Mouse (Mus musculus): ENCODE measurements at regions not wholly inside any gene's neighbourhood (a gene's known extent, or its start where the extent isn't known, plus 50 kb on each side); places are given as distances from the start of the nearest gene placed in this dataset.

GRCm38 (mm10) chr6:20555320-20555883 is 659.9 kb upstream of the Kcnd2 start:
- H3K9me3 ChIP-seq (ENCODE audit: low read length) = no peaks in the 10 kb centered on the region
- no peak for ATAC-seq (ENCODE audit: low FRiP score)
- H3K9ac ChIP-seq (replicated peaks; ENCODE audit: low read length, poor library complexity, severe bottlenecking) = no peak overlapping the region
- peak; percentile 15 for DNase-seq (ENCODE audit: low spot score)
- H3K4me2 ChIP-seq (ENCODE audit: low read depth, low read length, poor library complexity, severe bottlenecking) = no peak overlapping the region
- no peaks in the 10 kb centered on the region for H3K36me3 ChIP-seq (ENCODE audit: insufficient read depth, low read length)
- TF ChIP-seq CTCF (IDR thresholded peaks at IDR 0.05) = no peak
- H3K4me3 ChIP-seq (ENCODE audit: low read depth, low read length) = no peak overlapping the region
- no peaks in the 10 kb centered on the region for H3K27me3 ChIP-seq (ENCODE audit: insufficient read depth, low read length)
- no peak overlapping the region for H3K27ac ChIP-seq (ENCODE audit: low read depth, low read length)
- WGBS = 78% methylated on average over 2 of the region's 2 CpGs
- H3K4me1 ChIP-seq (ENCODE audit: insufficient read depth, low read length) = no peaks in the 10 kb centered on the region

- H3K27me3 ChIP-seq (ENCODE audit: insufficient read depth, low read length) = no peaks in the 10 kb centered on the region
- H3K4me2 ChIP-seq (ENCODE audit: low read depth, low read length, poor library complexity, severe bottlenecking) = no peak overlapping the region
- H3K9ac ChIP-seq (replicated peaks; ENCODE audit: low read length, poor library complexity, severe bottlenecking) = no peak overlapping the region
- no peak overlapping the region for H3K27ac ChIP-seq (ENCODE audit: low read depth, low read length)
- no peaks in the 10 kb centered on the region for H3K4me1 ChIP-seq (ENCODE audit: insufficient read depth, low read length)
- no peaks in the 10 kb centered on the region for H3K9me3 ChIP-seq (ENCODE audit: low read length)
- H3K4me3 ChIP-seq (ENCODE audit: low read depth, low read length) = no peak overlapping the region
- TF ChIP-seq CTCF (IDR thresholded peaks at IDR 0.05) = no peak
- H3K36me3 ChIP-seq (ENCODE audit: insufficient read depth, low read length) = no peaks in the 10 kb centered on the region
- DNase-seq (ENCODE audit: low spot score) (no peak), ATAC-seq (ENCODE audit: low FRiP score) (no peak)
- WGBS = 73% methylated on average over 2 of the region's 2 CpGs
These were observed 642.7 kb upstream of the Kcnd2 start for GRCm38 (mm10) chr6:20572621-20573020.

DNA sequence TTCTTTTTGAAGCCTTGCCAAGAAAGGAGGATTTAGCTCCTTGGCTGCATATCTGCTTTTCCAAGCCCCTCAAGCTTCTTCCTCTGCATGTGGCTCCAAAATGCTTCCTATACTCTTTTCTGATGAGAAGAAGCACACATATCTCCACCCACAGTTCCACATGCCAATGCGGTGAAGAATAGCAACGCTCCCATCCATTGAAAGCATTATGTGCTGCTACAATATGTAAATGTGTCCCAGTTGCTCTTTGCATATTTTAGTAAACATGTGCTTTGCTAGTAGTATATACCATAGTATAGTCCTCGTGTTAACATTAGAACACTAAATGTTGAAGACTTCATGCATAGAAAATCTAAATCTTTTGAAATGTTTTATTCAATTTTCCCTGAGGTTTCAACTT is 640.6 kb upstream of the Kcnd2 start:
- H3K4me1 ChIP-seq (ENCODE audit: insufficient read depth, low read length) = no peaks in the 10 kb centered on the region
- no peak overlapping the region for H3K4me2 ChIP-seq (ENCODE audit: low read depth, low read length, poor library complexity, severe bottlenecking)
- H3K27ac ChIP-seq (ENCODE audit: low read depth, low read length) = no peak overlapping the region
- no peak for DNase-seq (ENCODE audit: low spot score)
- no peak overlapping the region for H3K4me3 ChIP-seq (ENCODE audit: low read depth, low read length)
- H3K9ac ChIP-seq (replicated peaks; ENCODE audit: low read length, poor library complexity, severe bottlenecking) = no peak overlapping the region
- no peaks in the 10 kb centered on the region for H3K27me3 ChIP-seq (ENCODE audit: insufficient read depth, low read length)
- H3K36me3 ChIP-seq (ENCODE audit: insufficient read depth, low read length) = no peaks in the 10 kb centered on the region
- ATAC-seq (ENCODE audit: low FRiP score) = no peak
- no peak for TF ChIP-seq CTCF (IDR thresholded peaks at IDR 0.05)
- WGBS = 82% methylated on average over 3 of the region's 3 CpGs
- H3K9me3 ChIP-seq (ENCODE audit: low read length) = no peaks in the 10 kb centered on the region

GRCm38 (mm10) chr6:20598783-20599182 is 616.5 kb upstream of the Kcnd2 start:
- no peak overlapping the region for H3K4me3 ChIP-seq (ENCODE audit: low read depth, low read length)
- H3K4me1 ChIP-seq (ENCODE audit: insufficient read depth, low read length) = no peaks in the 10 kb centered on the region
- no peak overlapping the region for H3K9ac ChIP-seq (replicated peaks; ENCODE audit: low read length, poor library complexity, severe bottlenecking)
- TF ChIP-seq CTCF (IDR thresholded peaks at IDR 0.05) = no peak
- H3K36me3 ChIP-seq (ENCODE audit: insufficient read depth, low read length) = no peaks in the 10 kb centered on the region
- H3K27me3 ChIP-seq (ENCODE audit: insufficient read depth, low read length) = no peaks in the 10 kb centered on the region
- WGBS = 47% methylated on average over 1 of the region's 1 CpGs
- no peak overlapping the region for H3K4me2 ChIP-seq (ENCODE audit: low read depth, low read length, poor library complexity, severe bottlenecking)
- no peak for DNase-seq (ENCODE audit: low spot score)
- no peak for ATAC-seq (ENCODE audit: low FRiP score)
- H3K27ac ChIP-seq (ENCODE audit: low read depth, low read length) = no peak overlapping the region
- H3K9me3 ChIP-seq (ENCODE audit: low read length) = no peaks in the 10 kb centered on the region

DNA sequence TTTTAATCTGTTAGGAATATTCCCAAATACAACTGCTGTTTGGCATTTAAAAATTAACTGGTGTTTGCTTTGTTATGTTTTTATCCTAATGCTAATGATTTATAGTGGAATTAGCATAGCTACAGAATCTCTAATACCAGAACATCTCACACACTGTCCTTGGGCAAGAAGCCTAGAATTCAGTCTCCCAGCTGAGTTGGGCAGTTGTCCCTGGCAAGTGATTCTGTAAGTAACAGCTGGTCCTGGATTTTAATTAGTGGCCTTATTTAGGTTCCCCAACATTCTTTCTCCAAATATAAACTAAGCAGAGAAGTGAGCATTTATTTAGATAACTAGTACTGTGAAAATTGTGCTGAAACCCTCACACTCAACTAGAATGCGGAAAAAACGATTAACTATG is 611.1 kb upstream of the Kcnd2 start:
- peak; percentile 34; the same call in 1 of the 2 replicates for ATAC-seq (ENCODE audit: low FRiP score)
- no peak overlapping the region for H3K9ac ChIP-seq (replicated peaks; ENCODE audit: low read length, poor library complexity, severe bottlenecking)
- 90% methylated on average over 2 of the region's 2 CpGs for WGBS
- peak; percentile 73 for DNase-seq (ENCODE audit: low spot score)
- no peaks in the 10 kb centered on the region for H3K36me3 ChIP-seq (ENCODE audit: insufficient read depth, low read length)
- H3K27ac ChIP-seq (ENCODE audit: low read depth, low read length) = no peak overlapping the region
- H3K4me2 ChIP-seq (ENCODE audit: low read depth, low read length, poor library complexity, severe bottlenecking) = no peak overlapping the region
- no peak for TF ChIP-seq CTCF (IDR thresholded peaks at IDR 0.05)
- H3K9me3 ChIP-seq (ENCODE audit: low read length) = no peaks in the 10 kb centered on the region
- H3K4me1 ChIP-seq (ENCODE audit: insufficient read depth, low read length) = no peaks in the 10 kb centered on the region
- no peak overlapping the region for H3K4me3 ChIP-seq (ENCODE audit: low read depth, low read length)
- H3K27me3 ChIP-seq (ENCODE audit: insufficient read depth, low read length) = no peaks in the 10 kb centered on the region

- Histone ChIP-seq H3K9me3 (ENCODE audit: low read length) (no peaks in the 10 kb centered on the region), H3K4me2 (ENCODE audit: low read depth, low read length, poor library complexity, severe bottlenecking) (no peak overlapping the region), H3K4me1 (ENCODE audit: insufficient read depth, low read length) (no peaks in the 10 kb centered on the region), H3K36me3 (ENCODE audit: insufficient read depth, low read length) (no peaks in the 10 kb centered on the region), H3K27me3 (ENCODE audit: insufficient read depth, low read length) (no peaks in the 10 kb centered on the region), H3K27ac (ENCODE audit: low read depth, low read length) (no peak overlapping the region), H3K9ac (replicated peaks; ENCODE audit: low read length, poor library complexity, severe bottlenecking) (no peak overlapping the region), H3K4me3 (ENCODE audit: low read depth, low read length) (no peak overlapping the region)
- DNase-seq (ENCODE audit: low spot score) = no peak
- ATAC-seq (ENCODE audit: low FRiP score) = no peak
- whole genome bisulfite sequencing = 46% methylated on average over 1 of the region's 1 CpGs
- no peak for TF ChIP-seq CTCF (IDR thresholded peaks at IDR 0.05)
These were observed 594.8 kb upstream of the Kcnd2 start for GRCm38 (mm10) chr6:20620476-20620875.

All from midbrain, postnatal 0 days (tissue).